Mouse (Mus musculus) hindbrain, embryonic 11.5 days (tissue): ENCODE results near the gene Drd1. TPM values are rescaled to one million over a fixed set of nuclear protein-coding genes. Genes with fewer than 3 reads are reported as not detected.

ENCODE experiments used
- ATAC-seq: fragments of 200-750 bp; cut with Nextera tagmentation; 2 replicates; pipeline ENCODE4 v1.8.0; 2017; ENCODE audit warnings: mild to moderate bottlenecking, moderate TSS enrichment, moderate library complexity; ENCODE audit not compliant: low FRiP score
- DNase-seq: peaks from one replicate; pipeline ENCODE4 v3.0.0-alpha.2; 2015; ENCODE audit warnings: low spot score
- H3K27ac ChIP-seq: fragments of 300-500 bp; sonication (generic); 2 replicates; pipeline ENCODE4 v1.5.1; 2014; ENCODE audit warnings: mild to moderate bottlenecking, low read depth, low read length
- H3K27me3 ChIP-seq: fragments of 300-500 bp; sonication (generic); 2 replicates; pipeline ENCODE4 v1.6.1; 2014; ENCODE audit warnings: mild to moderate bottlenecking, low read length, moderate library complexity, mixed read lengths; ENCODE audit not compliant: control insufficient read depth, insufficient read depth
- H3K36me3 ChIP-seq: fragments of 300-500 bp; sonication (generic); 2 replicates; pipeline ENCODE4 v1.6.1; 2014; ENCODE audit warnings: mild to moderate bottlenecking, low read length, moderate library complexity, mixed read lengths; ENCODE audit not compliant: control insufficient read depth, insufficient read depth
- H3K4me1 ChIP-seq: fragments of 300-500 bp; sonication (generic); replicated peaks from 2 replicates; pipeline ENCODE4 v1.6.1; 2014; ENCODE audit warnings: low read length, mixed read lengths; ENCODE audit not compliant: control insufficient read depth, insufficient read depth
- H3K4me2 ChIP-seq: fragments of 300-500 bp; sonication (generic); replicated peaks from 2 replicates; pipeline ENCODE4 v1.6.1; 2014; ENCODE audit warnings: mild to moderate bottlenecking, low read depth, low read length
- H3K4me3 ChIP-seq: fragments of 300-500 bp; sonication (generic); 2 replicates; pipeline ENCODE4 v1.5.1; 2014; ENCODE audit warnings: low read depth, low read length
- H3K9ac ChIP-seq: fragments of 300-500 bp; sonication (generic); 2 replicates; pipeline ENCODE4 v1.6.1; 2014; ENCODE audit warnings: low read depth, low read length
- H3K9me3 ChIP-seq: fragments of 300-500 bp; sonication (generic); 2 replicates; pipeline ENCODE4 v1.6.1; 2016; ENCODE audit warnings: low read length; ENCODE audit not compliant: control insufficient read depth
- WGBS: fragments of 180-500 bp; shearing (Covaris S2); extraction: QIAGEN DNeasy Blood & Tissue Kit; methylation state at CpG from one replicate; pipeline ENCODE4 v1.1.7; 2014; 5-methylcytosine and 5-hydroxymethylcytosine counted together
- polyA plus RNA-seq: library from polyadenylated mRNA; unstranded; fragments of >200 nt; fragmentation: Nextera tagmentation; extraction: Ambion mirVana; gene quantifications from 2 replicates; pipeline ENCODE4 v1.2.1, GENCODE M21; 2014

The Drd1 gene
- polyA plus RNA-seq, 1 experiment from 2014 or later = 0.65 TPM

DNA sequence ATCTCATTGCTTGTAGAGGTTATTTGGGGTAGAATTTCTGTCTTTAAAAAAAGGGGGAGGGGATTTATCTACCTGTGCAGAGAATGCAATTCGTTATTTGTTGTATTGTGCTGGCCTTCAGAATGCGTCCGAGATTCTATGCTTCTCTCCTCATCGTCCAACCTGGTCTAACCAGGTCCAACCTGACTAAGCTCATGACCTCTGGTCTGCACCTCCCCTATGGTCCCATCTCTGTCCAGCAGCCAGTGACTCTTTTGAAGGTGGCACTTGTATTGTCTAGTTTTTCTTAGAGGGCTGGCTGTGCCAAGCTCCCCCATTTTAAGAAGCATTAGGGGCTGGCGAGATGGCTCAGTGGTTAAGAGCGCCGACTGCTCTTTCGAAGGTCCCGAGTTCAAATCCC lies 15.5 kb upstream of the Drd1 start:
- WGBS = 95% methylated on average over 9 of the region's 9 CpGs
- no peaks in the 10 kb centered on the region for H3K4me1 ChIP-seq

GRCm38 (mm10) chr13:54067617-54068166 lies 12.2 kb upstream of the Drd1 start:
- Histone ChIP-seq H3K4me1 (no peaks in the 10 kb centered on the region), H3K4me3 (no peak overlapping the region), H3K36me3 (no peaks in the 10 kb centered on the region), H3K4me2 (no peak overlapping the region), H3K27me3 (no peaks in the 10 kb centered on the region), H3K9me3 (no peaks in the 10 kb centered on the region), H3K27ac (no peak overlapping the region), H3K9ac (no peak overlapping the region)
- WGBS = 12% methylated on average over 6 of the region's 6 CpGs
- ATAC-seq (no peak), DNase-seq (no peak)

More for the DNA sequence above, 15.5 kb upstream of the Drd1 start:
- DNase-seq (no peak), ATAC-seq (no peak)
- Histone ChIP-seq H3K27ac (no peak overlapping the region), H3K4me3 (no peak overlapping the region), H3K4me2 (no peak overlapping the region), H3K36me3 (no peaks in the 10 kb centered on the region), H3K9ac (no peak overlapping the region), H3K9me3 (no peaks in the 10 kb centered on the region), H3K27me3 (no peaks in the 10 kb centered on the region)

DNA sequence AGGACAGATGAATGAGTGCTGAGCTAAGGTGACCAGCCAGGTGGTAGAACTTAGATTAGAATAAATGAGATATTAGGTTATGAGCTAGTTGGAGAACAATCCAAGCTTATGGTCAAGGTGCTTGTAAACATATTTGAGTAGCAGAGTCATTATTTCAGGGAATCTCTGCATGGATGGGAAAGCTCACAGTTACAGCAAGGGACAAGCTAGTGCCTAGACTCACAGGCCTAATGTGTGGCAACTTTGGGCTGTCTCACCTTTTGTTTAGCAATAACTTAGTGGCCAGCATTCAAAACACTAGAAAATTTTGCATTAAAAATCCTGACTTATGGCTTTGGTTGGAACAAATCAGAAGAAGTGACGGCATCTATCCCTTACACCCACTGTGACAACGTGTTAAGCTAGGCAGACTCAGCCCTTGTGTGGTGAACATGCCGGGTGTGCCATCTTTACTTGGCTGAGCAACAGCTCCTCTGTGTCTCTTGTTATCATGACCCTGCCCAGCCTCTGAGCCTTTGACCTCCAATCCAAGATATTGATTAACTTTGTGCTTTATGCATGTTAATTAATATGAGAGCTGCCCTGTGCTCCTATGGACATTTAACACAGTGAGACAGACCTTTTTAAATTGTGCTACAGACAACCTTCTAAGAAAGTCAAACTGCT lies 10.7 kb upstream of the Drd1 start:
- ATAC-seq = no peak
- no peak for DNase-seq
- WGBS = 88% methylated on average over 3 of the region's 3 CpGs
- no peak overlapping the region for H3K9ac ChIP-seq
- H3K27ac ChIP-seq = no peak overlapping the region
- no peak overlapping the region for H3K4me3 ChIP-seq
- H3K9me3 ChIP-seq = no peaks in the 10 kb centered on the region
- no peaks in the 10 kb centered on the region for H3K36me3 ChIP-seq
- no peaks in the 10 kb centered on the region for H3K4me1 ChIP-seq
- no peak overlapping the region for H3K4me2 ChIP-seq
- H3K27me3 ChIP-seq = no peaks in the 10 kb centered on the region

GRCm38 (mm10) chr13:54063292-54063691 lies 7.8 kb upstream of the Drd1 start:
- no peak overlapping the region for H3K4me3 ChIP-seq
- H3K4me2 ChIP-seq = no peak overlapping the region
- no peaks in the 10 kb centered on the region for H3K27me3 ChIP-seq
- ATAC-seq = no peak
- H3K27ac ChIP-seq = no peak overlapping the region
- no peaks in the 10 kb centered on the region for H3K36me3 ChIP-seq
- no peak overlapping the region for H3K9ac ChIP-seq
- peak; percentile 55 for DNase-seq
- no peaks in the 10 kb centered on the region for H3K4me1 ChIP-seq
- no peaks in the 10 kb centered on the region for H3K9me3 ChIP-seq
- WGBS = 3% methylated on average over 3 of the region's 3 CpGs

GRCm38 (mm10) chr13:54062068-54062467 lies 6.6 kb upstream of the Drd1 start:
- Histone ChIP-seq H3K9me3 (no peaks in the 10 kb centered on the region), H3K4me3 (no peak overlapping the region), H3K4me2 (no peak overlapping the region), H3K27ac (no peak overlapping the region), H3K4me1 (no peaks in the 10 kb centered on the region), H3K36me3 (no peaks in the 10 kb centered on the region), H3K27me3 (no peaks in the 10 kb centered on the region), H3K9ac (no peak overlapping the region)
- DNase-seq (no peak), ATAC-seq (no peak)
- WGBS = 85% methylated on average over 3 of the region's 3 CpGs

DNA sequence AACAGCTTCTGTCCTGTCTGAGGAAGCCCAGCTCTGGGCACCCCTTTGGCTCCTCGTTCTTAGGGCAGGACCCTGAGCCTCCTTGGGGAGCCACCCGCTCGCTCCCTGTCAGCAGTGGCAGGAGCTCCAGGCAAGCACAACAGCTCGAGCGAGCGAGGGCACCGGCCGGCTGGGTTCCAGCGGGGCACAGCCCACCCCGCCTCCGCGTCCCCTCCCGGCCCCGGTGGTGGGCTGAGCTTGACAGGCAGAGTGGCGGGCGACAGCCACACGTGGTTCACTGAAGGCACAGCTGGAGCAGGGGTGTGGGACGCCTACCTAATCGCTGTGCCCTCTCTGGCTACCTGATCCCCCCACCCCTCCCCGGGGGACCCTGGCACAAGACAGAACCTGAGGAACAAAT lies 543 bp downstream of the Drd1 start:
- DNase-seq (peak; percentile 60), ATAC-seq (peak; percentile 61)
- Histone ChIP-seq H3K4me1 (no peaks in the 10 kb centered on the region), H3K27ac (no peak overlapping the region), H3K36me3 (no peaks in the 10 kb centered on the region), H3K4me3 (peak overlapping the region; percentile 47), H3K4me2 (peak overlapping the region; percentile 98), H3K27me3 (peaks cover 8% of the 10 kb centered on the region), H3K9ac (peak overlapping the region; percentile 37; the same call in 1 of the 2 replicates), H3K9me3 (no peaks in the 10 kb centered on the region)
- WGBS = 0% methylated on average over 20 of the region's 20 CpGs

DNA sequence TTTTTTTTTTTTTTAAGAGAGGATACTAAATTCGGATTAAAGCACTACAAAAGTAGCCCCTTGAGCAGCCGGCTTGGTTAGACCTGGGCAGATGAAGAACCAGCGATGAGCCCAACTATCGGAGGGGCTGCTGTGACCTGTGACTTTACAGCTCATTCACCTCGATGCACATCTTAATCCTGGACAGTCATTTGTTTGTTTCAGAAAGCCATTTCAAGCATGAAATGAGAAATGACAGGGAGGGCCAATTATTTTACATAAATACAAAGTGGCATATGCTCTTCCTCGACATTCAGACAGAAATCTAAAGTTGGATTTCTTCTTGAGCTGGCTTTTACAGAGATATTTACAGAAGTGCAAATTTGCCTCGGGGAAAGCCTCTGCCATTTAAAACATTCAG lies 3.9 kb downstream of the Drd1 start:
- no peaks in the 10 kb centered on the region for H3K9me3 ChIP-seq

DNA sequence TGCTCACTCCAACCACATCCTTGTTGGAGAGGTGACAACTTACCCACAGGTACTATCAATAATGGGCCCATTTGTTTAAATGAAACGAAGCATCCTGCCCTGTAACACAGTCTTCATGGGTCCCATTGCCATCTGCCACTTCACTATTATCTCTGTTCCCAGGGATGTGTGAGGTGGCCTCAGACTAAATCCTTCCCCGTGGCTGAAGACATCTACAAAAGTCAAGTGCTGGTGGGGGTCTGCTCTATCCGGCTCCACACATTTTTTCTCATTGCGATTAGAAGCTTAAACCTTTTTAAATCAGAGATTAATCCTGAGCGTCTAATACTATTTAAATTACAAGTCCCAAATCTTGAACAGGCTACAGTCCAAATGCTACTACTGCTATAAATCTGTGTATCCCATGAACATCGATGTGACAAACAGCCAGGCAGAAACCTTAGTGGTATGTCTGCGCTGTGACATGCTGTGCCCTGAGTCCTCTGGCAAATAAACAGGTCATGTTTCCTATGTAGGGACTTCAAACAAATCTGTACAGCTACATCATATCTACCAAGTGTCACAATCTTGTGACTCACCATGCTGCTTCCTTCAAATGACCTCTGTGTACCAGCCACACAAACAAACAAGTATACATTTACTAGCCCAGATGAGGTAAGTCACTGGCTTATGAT lies 6.7 kb downstream of the Drd1 start:
- no peak for ATAC-seq
- Histone ChIP-seq H3K4me2 (no peak overlapping the region), H3K4me1 (no peaks in the 10 kb centered on the region), H3K36me3 (no peaks in the 10 kb centered on the region), H3K9me3 (no peaks in the 10 kb centered on the region), H3K9ac (no peak overlapping the region), H3K4me3 (no peak overlapping the region), H3K27me3 (no peaks in the 10 kb centered on the region), H3K27ac (no peak overlapping the region)
- no peak for DNase-seq
- WGBS = 85% methylated on average over 7 of the region's 7 CpGs

More for the DNA sequence above, 3.9 kb downstream of the Drd1 start:
- H3K4me1 ChIP-seq = no peaks in the 10 kb centered on the region
- ATAC-seq (no peak), DNase-seq (no peak)
- no peak overlapping the region for H3K9ac ChIP-seq
- 62% methylated on average over 7 of the region's 7 CpGs for WGBS
- H3K27ac ChIP-seq = no peak overlapping the region
- H3K4me3 ChIP-seq = no peak overlapping the region
- H3K4me2 ChIP-seq = no peak overlapping the region
- H3K27me3 ChIP-seq = peaks cover 8% of the 10 kb centered on the region
- H3K36me3 ChIP-seq = no peaks in the 10 kb centered on the region

GRCm38 (mm10) chr13:54040256-54040655 lies 15.2 kb downstream of the Drd1 start:
- no peak overlapping the region for H3K4me3 ChIP-seq
- no peak overlapping the region for H3K9ac ChIP-seq
- H3K4me1 ChIP-seq = no peaks in the 10 kb centered on the region
- H3K27me3 ChIP-seq = no peaks in the 10 kb centered on the region
- WGBS = 91% methylated on average over 2 of the region's 2 CpGs
- H3K9me3 ChIP-seq = no peaks in the 10 kb centered on the region
- H3K36me3 ChIP-seq = no peaks in the 10 kb centered on the region
- no peak overlapping the region for H3K27ac ChIP-seq
- no peak overlapping the region for H3K4me2 ChIP-seq
- ATAC-seq (no peak), DNase-seq (no peak)
